Mouse (Mus musculus): ENCODE data around the gene Npc2. TPM values are rescaled to one million over a fixed set of nuclear protein-coding genes. Genes with fewer than 3 reads are reported as not detected.

The Npc2 gene
- total and polyA plus RNA-seq, 2 experiments from 2014 or later = 44.6 to 51.3 TPM

DNA sequence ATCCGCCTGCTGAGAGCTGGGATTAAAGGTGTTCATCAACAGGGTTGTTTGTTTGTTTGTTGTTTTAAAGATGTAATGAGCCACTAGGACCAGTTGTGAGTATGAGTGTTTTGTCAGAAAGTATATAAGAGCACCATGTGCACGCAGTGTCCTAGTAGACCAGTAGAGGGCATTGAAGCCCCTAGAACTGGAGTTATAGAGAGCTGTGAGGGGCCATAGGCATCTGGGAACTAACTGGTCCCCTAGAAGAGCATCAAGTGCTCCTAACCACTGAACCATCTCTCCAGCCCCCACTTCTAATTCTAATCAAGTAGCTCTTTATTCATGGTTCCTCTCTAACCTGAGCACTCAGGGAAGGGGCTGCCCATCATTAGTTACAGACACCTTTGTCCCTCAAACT is 13.9 kb downstream of the Npc2 start:
- Histone ChIP-seq H3K4me3 (ENCODE audit: low read depth, low read length) (no peak overlapping the region), H3K27me3 (ENCODE audit: control insufficient read depth, insufficient read depth, low read length) (no peaks in the 10 kb centered on the region), H3K4me2 (ENCODE audit: low read depth, low read length) (no peak overlapping the region), H3K4me1 (ENCODE audit: control insufficient read depth, insufficient read depth) (peaks cover 6% of the 10 kb centered on the region; the same call in 1 of the 2 replicates), H3K9me3 (replicated peaks; ENCODE audit: control insufficient read depth, low read length) (no peaks in the 10 kb centered on the region), H3K36me3 (replicated peaks; ENCODE audit: control insufficient read depth, insufficient read depth, low read length) (peaks cover 57% of the 10 kb centered on the region), H3K27ac (ENCODE audit: low read depth) (no peak overlapping the region), H3K9ac (replicated peaks; ENCODE audit: low read depth, low read length) (no peak overlapping the region)
- DNase-seq (ENCODE audit: low spot score) = no peak
- 81% methylated on average over 2 of the region's 2 CpGs for WGBS
- no peak for ATAC-seq (ENCODE audit: insufficient read depth, low read depth)
- TF ChIP-seq CTCF (IDR thresholded peaks at IDR 0.05; ENCODE audit: low read depth) (peak; percentile 42), EP300 (IDR thresholded peaks at IDR 0.05; ENCODE audit: low read depth) (no peak)

DNA sequence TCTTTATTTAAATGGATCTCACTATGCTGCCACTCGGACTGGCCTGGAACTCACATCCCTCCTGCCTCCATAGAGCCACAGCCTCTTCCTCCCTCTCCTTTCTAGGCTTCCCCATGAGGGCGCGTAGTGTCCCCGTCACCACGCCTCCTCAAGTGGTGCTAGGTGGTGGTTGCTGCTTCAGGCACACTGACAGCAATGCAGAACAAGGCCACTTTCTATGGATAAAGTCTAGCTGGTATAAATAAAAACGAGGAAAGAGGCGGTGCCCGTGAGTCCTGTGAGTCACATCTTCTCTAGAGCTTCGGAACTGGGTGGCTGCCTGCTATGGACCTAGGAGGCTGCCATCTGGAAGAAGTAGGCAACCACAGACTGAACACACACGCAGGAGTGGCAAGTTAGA is 16.9 kb downstream of the Npc2 start:
- ATAC-seq (ENCODE audit: insufficient read depth, low read depth) = no peak
- Histone ChIP-seq H3K4me3 (ENCODE audit: low read depth, low read length) (no peak overlapping the region), H3K4me1 (ENCODE audit: control insufficient read depth, insufficient read depth) (no peaks in the 10 kb centered on the region), H3K9me3 (replicated peaks; ENCODE audit: control insufficient read depth, low read length) (no peaks in the 10 kb centered on the region), H3K27ac (ENCODE audit: low read depth) (no peak overlapping the region), H3K9ac (replicated peaks; ENCODE audit: low read depth, low read length) (no peak overlapping the region), H3K4me2 (ENCODE audit: low read depth, low read length) (no peak overlapping the region), H3K36me3 (replicated peaks; ENCODE audit: control insufficient read depth, insufficient read depth, low read length) (peaks cover 42% of the 10 kb centered on the region), H3K27me3 (ENCODE audit: control insufficient read depth, insufficient read depth, low read length) (no peaks in the 10 kb centered on the region)
- WGBS = 88% methylated on average over 10 of the region's 10 CpGs
- TF ChIP-seq CTCF (IDR thresholded peaks at IDR 0.05; ENCODE audit: low read depth) (no peak), EP300 (IDR thresholded peaks at IDR 0.05; ENCODE audit: low read depth) (no peak)
- no peak for DNase-seq (ENCODE audit: low spot score)

DNA sequence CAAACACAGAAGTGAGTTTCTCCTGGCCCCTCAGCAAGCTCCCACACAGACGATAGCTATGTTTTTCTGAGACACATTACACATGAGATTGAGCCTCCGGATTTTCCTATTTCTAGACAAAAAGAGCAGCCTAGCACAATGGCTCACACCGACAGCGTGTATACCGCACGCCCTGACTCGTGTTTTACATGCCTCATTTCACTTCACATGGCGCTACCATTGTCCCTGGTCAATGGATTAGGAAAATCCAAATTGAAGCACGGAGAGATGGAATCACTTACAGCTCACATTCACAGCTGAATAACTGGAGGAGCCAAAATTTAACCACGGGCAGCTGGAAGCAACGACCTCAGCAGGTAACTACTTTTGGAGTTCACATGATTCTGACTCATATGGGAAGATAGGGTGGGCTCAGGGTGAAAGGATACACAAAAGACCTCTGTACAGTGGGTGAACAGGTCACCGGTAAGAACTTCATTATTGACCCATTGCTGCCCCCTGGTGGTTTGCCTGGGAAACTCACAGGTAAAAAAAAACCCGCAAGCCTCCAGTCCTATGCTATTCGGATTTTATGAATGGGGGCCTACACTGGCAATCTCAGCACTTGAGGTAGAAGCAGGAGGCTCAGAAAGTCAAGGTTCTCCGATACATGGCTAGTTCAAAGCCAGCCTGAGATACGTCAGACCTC is 17.8 kb downstream of the Npc2 start:
- Histone ChIP-seq H3K4me3 (ENCODE audit: low read depth, low read length) (no peak overlapping the region), H3K9me3 (replicated peaks; ENCODE audit: control insufficient read depth, low read length) (no peaks in the 10 kb centered on the region), H3K27ac (ENCODE audit: low read depth) (no peak overlapping the region), H3K9ac (replicated peaks; ENCODE audit: low read depth, low read length) (no peak overlapping the region), H3K36me3 (replicated peaks; ENCODE audit: control insufficient read depth, insufficient read depth, low read length) (peaks cover 36% of the 10 kb centered on the region), H3K4me1 (ENCODE audit: control insufficient read depth, insufficient read depth) (no peaks in the 10 kb centered on the region), H3K4me2 (ENCODE audit: low read depth, low read length) (no peak overlapping the region), H3K27me3 (ENCODE audit: control insufficient read depth, insufficient read depth, low read length) (no peaks in the 10 kb centered on the region)
- 0 out of 2 replicates have a peak, but pooled peaks have one; percentile 6 for ATAC-seq (ENCODE audit: insufficient read depth, low read depth)
- WGBS = 63% methylated on average over 16 of the region's 16 CpGs
- peak; percentile 39 for DNase-seq (ENCODE audit: low spot score)
- peak; percentile 66 for TF ChIP-seq CTCF (IDR thresholded peaks at IDR 0.05; ENCODE audit: low read depth)
- TF ChIP-seq EP300 (IDR thresholded peaks at IDR 0.05; ENCODE audit: low read depth) = no peak

DNA sequence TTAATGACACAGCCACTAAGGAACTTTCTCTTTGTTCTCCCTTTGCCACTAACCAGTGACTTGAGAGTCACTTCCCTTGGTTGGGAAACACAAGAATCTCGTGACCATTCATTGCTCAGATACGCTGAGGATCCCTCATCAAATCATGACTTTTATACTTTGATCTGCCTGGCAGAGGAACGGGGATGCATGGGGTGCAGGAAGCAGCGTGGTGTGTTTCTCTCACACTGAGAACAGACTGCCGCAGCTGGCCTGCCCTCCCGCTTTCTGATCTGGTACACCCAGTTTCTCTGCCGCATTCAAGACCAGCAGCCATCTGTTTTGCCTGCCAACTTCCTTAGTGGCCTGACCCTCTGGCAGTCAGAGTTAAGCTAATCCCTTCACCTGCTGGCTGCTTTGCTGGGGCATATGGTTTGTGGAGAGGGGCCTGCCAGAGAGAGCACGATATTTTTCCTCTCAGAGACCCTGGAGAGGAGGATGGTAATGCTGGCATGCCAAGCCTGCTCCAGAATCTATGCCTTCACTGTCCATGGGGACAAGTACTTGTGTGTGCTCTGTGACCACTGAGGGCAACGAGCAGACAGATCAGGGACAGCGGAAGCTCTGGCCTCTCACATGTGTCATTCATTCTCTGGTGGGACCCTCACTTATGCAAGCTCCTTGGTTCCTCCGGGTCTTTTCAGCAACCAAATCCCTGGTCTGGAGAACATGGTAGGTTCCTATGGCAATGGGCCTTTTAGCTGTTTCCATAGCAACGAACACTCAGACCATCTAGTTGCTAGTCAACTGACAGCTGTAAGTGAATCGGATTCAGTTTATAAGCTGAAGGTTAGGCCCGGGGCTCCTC is 20.6 kb downstream of the Npc2 start:
- Histone ChIP-seq H3K9ac (replicated peaks; ENCODE audit: low read depth, low read length) (no peak overlapping the region), H3K4me1 (ENCODE audit: control insufficient read depth, insufficient read depth) (no peaks in the 10 kb centered on the region), H3K27me3 (ENCODE audit: control insufficient read depth, insufficient read depth, low read length) (no peaks in the 10 kb centered on the region), H3K4me3 (ENCODE audit: low read depth, low read length) (no peak overlapping the region), H3K4me2 (ENCODE audit: low read depth, low read length) (no peak overlapping the region), H3K27ac (ENCODE audit: low read depth) (no peak overlapping the region), H3K36me3 (replicated peaks; ENCODE audit: control insufficient read depth, insufficient read depth, low read length) (peaks cover 16% of the 10 kb centered on the region), H3K9me3 (replicated peaks; ENCODE audit: control insufficient read depth, low read length) (no peaks in the 10 kb centered on the region)
- WGBS = 48% methylated on average over 14 of the region's 14 CpGs
- TF ChIP-seq CTCF (IDR thresholded peaks at IDR 0.05; ENCODE audit: low read depth) = no peak
- TF ChIP-seq EP300 (IDR thresholded peaks at IDR 0.05; ENCODE audit: low read depth) = no peak
- no peak for DNase-seq (ENCODE audit: low spot score)
- no peak for ATAC-seq (ENCODE audit: insufficient read depth, low read depth)

DNA sequence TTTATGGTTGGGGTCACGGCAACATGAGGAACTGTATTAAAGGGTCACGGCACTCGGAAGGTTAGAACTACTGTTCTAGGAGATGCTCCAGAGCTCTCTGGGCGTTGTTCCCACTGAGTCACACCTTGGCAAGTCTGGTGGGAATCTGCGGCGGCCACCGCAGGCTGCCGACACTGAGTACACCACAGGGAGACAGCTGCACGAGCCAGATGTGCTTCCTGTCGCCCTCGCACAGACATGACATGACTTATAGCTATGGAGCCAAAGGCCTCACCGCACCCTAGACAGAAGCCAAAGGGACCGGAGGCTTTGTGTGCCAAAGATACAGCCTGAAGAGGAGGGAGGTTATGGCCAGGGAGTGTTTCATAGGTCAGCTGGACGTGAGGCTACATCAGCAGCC is 22.3 kb downstream of the Npc2 start:
- Histone ChIP-seq H3K27me3 (ENCODE audit: control insufficient read depth, insufficient read depth, low read length) (no peaks in the 10 kb centered on the region), H3K4me3 (ENCODE audit: low read depth, low read length) (no peak overlapping the region), H3K4me1 (ENCODE audit: control insufficient read depth, insufficient read depth) (no peaks in the 10 kb centered on the region), H3K9ac (replicated peaks; ENCODE audit: low read depth, low read length) (no peak overlapping the region), H3K4me2 (ENCODE audit: low read depth, low read length) (no peak overlapping the region), H3K9me3 (replicated peaks; ENCODE audit: control insufficient read depth, low read length) (no peaks in the 10 kb centered on the region), H3K36me3 (replicated peaks; ENCODE audit: control insufficient read depth, insufficient read depth, low read length) (no peaks in the 10 kb centered on the region), H3K27ac (ENCODE audit: low read depth) (no peak overlapping the region)
- DNase-seq (ENCODE audit: low spot score) (no peak), ATAC-seq (ENCODE audit: insufficient read depth, low read depth) (peak; percentile 49)
- 56% methylated on average over 14 of the region's 14 CpGs for WGBS
- no peak for TF ChIP-seq EP300 (IDR thresholded peaks at IDR 0.05; ENCODE audit: low read depth)

Measured in heart, postnatal 0 days (tissue).